Mouse (Mus musculus) megakaryocyte-erythroid progenitor cell, adult 5-6 weeks (primary cell): ENCODE results near the gene Tet2. TPM values are rescaled to one million over a fixed set of nuclear protein-coding genes. Genes with fewer than 3 reads are reported as not detected.
"Not testable (repeated sequence)": the region's sequence is repeated elsewhere in the genome, so short reads cannot be mapped to it uniquely, and the experiment has no call there.

Source experiments
- ATAC-seq: replicated peaks from 2 replicates; pipeline ENCODE4 v1.8.0; 2016; ENCODE audit warnings: mild to moderate bottlenecking, inconsistent platforms; ENCODE audit not compliant: severe bottlenecking, poor library complexity, low FRiP score, low TSS enrichment
- total RNA-seq, 2 experiments: library from RNA; stranded (forward) in 1 of 2; stranded (reverse) in 1 of 2; fragments of 200-1000, 215-1000 nt in 1 of 2; fragments of >200 nt in 1 of 2; fragmentation: Nextera tagmentation in 1 of 2; gene quantifications; 2 replicates each; pipeline ENCODE4 v1.2.3; 2014 to 2017

The Tet2 gene
- 35.1 and 38.7 TPM in 2 replicates for total RNA-seq (2014; fragmentation: Nextera tagmentation)
- 26.5 and 29.9 TPM in 2 replicates for total RNA-seq (2017)

DNA sequence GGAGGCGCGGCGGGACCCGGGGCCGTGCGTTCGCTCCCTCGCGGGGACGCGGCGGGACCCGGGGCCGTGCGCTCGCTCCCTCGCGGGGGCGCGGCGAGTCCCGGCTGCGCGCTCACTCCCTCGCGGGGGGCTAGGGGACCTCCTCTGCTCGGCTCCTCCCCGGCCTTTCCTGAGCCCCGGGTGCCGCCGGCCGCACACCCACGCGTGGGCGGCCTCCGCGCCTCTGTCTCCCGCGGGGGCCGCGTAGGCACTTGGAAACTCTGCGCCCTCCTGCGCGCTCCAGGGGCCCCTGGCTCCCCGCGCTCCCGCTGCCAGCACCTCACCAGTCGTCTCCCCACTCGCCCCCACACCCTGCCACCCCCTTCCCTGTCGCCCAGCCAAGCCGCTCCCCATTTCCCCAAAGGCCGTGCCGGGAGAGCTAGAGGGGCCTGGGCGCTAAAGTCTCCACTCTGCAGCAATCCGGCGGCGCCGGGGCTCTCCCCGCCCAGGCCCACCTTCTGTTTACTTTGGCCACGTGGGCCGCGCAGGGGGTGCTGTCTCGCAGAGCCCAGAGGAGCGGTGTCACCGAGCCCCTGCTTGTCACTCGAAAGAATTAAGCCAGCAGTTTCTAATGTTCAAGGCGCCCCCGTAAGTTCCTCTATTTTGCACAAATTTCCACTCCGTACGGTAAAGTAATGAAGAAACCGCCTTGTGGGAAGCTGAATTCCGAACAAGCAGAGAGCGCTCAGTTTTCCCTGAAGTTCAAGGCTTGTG, at the start of gene Tet2:
Gene Tet2, minus strand, starts transcription at position 589 of the 753 bp plus-strand sequence.
- ATAC-seq = peak; percentile 61

DNA sequence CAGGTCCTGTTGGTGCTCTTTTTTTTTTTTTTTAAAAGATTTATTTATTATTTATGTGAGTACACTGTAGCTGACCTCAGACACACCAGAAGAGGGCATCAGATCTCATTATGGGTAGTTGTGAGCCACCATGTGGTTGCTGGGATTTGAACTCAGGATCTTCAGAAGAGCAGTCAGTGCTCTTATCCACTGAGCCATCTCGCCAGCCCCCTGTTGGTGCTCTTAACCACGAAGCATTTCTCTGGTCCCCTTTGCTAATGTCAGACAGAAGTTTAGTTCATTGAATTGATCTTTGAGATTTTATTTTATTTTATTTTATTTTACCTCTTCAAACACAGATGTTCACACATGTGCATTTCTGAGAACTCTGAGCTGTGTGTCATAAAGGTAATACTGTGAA, 48.1 kb upstream of the Tet2 start:
- ATAC-seq = not testable (repeated sequence)

DNA sequence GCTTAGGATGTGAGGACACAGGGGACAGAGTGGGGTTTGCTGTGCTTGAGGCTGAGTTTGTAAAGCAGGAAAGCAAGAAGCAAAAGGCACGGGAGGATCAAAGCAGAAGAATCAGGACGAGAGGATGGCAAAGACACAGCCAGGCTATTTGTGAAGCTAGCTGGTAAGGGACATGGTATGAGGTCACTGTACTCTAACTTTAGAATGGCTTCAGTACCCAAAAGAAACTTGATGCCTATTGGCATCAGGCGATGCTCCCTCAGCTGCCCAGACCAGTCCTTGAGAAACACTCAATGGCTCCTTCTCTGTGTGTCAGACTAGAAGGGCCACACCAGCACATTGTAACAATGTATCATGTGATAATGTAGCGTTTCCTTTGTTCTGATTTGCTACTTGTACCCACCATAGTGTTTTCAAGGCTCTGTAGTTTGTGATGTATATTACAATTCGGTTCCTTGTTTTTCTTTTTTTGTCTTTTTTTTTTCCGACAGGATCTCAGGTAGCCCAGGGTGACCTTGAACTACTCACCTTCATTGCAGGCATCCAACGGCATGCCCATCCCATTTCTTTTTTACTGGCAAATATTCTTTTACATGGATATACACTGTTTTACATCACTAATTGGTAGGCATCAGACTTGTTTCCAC, 45.7 kb upstream of the Tet2 start:
- no peak for ATAC-seq

DNA sequence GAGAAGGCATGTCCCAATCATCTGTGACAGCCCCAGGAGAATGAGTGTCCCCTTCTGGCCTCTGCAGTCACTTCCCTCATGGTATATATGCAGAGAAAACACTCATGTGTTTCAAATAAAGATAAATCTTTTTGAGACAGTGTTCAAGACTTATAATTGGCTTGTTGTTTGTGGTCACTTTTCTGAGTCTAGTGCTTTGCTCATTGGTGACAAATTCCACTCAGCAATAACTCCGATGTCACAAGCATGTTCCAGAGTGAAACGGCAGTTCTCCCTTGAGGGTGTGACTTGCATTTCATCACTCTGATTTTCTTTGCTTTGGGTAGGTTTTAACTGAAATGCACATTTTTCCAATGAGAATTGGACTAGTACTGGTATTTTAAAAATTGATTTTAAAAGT, 40.1 kb upstream of the Tet2 start:
- no peak for ATAC-seq

DNA sequence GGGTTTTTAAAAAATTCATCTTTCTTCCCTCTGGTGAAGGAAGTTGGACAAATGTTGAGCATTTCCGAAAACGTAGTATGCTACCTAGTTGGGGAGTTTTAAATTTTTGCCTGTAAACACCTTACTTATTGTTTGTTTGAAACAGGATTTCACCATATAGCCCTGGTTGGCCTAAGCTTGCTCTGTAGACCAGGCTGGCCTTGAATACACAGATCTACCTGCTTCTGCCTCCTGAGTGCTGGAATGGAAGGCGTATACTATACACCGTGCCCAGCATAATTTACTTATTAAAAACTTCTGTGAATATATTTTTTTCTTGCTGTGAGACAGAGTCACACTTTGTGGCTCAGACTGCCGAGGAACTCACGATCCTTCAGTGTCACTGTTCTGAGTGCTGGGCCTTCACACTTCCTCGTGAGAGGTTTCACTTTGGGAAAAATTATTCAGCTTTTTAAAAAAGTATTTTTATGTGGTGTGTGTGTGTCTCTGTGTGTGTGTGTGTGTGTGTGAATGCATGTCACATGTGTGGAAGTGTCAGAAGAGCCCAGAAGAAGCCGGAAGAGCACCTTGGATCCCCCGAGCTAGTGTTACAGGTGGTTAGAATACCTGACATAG, 38.6 kb upstream of the Tet2 start:
- no peak for ATAC-seq

DNA sequence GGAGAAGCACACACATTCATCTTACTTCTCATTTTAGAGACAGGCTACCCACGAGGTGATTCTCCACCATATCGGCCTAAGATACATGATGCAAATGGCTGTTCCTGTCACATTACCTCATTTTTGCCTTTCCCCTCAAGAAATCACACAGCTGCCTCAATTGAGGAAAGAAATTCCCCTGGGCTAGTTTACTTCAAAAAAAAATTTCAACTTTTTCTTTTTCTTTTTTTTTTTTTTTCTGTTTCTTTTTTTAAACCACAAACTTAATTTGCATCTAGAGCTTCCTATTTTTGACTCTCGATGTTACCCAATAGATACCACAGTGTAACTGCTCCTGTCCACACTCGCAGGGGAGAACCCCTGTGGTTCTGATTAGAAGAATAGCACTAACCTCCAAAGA, 38.0 kb upstream of the Tet2 start:
- ATAC-seq = 0 out of 2 replicates have a peak, but pooled peaks have one; percentile 40

DNA sequence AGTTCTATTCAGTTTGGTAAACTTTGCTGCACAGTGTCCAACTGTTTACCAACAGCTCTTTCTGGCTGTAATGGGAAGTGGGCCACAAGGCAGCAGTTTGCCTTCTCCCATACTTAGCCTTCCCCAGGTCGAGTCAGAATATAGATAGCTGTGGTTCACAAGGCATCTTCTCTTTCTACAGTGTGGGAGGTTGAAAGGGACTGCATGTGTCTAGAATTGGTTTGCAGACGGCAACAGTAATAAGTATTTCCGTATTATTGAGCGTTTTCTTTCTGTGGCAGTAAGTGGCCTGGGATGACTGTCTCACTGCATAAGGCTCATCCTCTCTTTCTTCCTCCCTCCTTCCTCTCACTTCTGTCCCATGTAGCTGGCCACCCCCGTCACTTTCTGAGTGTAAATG, 37.2 kb upstream of the Tet2 start:
- ATAC-seq = no peak

DNA sequence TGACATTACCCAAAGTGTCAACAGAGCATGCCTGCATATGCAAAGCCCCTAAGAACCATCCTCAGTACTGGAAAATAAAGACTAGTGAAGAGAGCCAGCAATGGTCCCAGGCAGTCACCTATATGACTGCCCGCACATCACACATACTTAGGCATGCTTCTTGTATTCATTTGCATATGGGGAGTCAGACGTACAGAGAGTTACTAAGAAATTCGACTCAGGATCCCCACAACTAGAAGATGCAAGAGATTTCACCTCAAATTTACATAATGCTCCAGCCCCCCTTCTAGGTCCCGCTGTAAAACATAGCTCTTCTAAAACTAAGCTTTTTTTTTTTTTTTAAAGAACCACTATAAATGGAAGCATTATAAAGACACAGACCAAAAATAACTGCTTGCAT, 36.6 kb upstream of the Tet2 start:
- ATAC-seq = no peak

DNA sequence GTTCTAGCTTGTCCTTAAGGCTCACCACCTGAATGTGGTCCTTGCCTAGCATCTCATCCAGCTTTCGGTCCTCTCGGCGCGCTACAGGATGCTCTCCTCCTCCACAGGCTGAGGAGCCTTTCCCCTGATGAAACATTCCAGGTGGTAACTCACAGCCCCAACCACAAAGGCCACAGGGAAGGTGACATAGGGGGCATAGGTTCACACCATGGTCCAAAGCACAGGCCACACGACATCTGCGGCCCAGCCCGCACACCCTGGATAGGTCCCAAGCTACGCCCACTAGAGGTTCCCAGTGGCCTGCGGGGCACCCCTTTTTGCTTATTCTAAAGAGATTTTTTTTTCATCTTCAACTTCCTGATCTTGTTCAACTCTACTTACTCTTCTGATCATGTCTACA, 34.7 kb upstream of the Tet2 start:
- 0 out of 2 replicates have a peak, but pooled peaks have one; percentile 20 for ATAC-seq

DNA sequence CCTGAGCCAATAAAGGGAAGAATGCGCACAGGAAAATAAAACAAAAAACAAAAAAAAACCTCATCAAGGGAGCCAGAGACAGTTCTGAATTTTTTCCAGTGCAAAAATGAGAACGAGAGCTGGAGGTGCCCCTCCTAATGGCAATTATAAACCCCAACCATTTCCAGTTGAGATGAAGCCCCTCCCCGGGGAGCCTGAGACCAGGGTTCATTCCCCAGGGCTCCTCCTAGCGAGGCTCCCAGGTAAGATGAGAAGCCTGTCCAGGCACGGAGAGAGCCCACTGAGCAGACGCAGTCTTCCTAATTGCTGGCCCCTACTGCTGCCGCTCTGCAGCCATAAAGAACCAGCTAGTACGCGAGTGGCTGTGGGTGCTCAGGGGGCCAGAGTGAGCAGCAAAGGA, 34.2 kb upstream of the Tet2 start:
- ATAC-seq = no peak

DNA sequence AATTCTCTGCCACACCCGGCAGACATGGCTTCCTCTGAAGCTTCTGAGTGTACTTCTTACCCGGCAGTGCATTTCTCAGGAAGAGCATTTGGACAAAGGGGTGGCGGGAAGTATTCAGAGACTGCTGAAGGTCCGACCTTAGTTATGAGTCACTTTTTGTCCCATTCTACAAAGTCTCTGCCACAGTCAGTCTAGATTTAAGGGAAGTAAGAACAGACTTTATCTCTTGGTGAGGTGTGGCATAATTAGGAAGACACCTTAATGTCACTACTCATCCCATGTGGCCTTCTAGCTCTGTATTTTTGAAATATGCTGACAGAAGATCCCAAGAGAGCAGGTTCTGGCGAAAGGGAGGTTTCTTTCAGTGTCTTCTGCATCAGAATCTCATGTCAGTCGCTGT, 30.0 kb upstream of the Tet2 start:
- ATAC-seq = no peak

DNA sequence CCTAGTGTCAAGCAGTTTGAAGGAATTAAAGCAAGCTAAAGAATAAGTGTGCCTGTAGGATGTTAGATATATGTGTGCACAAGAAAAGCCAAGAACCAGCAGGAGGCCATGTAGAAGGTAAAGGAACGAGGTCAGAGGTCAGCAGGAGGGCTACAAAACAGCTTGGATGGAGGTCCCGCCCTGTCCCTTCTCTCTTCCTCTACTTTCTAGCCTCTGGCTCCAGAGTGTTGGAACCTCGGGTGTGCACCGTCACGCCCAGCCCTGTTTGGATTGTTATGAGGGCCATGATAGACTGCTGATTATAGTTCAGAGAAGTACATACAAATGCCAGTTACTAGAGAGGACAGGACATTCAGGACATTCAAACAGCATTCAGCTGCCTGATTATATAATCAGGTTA, 27.0 kb upstream of the Tet2 start:
- ATAC-seq = no peak

DNA sequence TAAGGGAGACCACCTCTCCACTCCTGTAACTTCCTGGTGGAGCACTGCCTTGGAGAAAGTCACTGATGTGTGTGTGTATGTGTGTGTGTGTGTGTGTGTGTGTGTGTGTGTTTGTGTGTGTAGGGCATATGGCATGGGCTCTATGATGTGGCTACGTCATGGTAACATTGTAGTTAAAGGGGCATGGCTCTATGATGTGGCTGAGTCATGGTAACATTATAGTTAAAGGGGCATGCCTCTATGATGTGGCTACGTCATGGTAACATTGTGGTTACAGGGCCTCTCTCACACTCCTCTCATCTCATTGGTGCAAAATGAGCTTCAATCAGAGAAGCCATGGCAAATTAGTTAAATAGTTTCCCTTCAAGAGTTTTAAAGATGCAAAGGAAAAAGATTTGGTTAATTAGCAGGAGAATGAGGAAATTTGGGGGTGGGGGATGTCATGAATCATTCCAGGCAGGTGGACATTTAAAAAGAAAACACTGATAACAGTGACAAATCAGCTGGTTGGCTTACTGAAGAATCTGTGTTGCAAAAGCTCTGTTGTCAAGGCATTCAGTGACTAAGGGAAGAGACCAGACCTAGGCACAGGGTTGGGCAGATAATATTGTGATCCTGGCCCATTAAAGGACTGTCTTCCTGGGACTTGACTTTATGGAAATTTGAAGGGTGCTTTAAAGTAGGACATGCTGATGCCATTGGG, 18.7 kb upstream of the Tet2 start:
- 0 out of 2 replicates have a peak, but pooled peaks have one; percentile 63 for ATAC-seq

DNA sequence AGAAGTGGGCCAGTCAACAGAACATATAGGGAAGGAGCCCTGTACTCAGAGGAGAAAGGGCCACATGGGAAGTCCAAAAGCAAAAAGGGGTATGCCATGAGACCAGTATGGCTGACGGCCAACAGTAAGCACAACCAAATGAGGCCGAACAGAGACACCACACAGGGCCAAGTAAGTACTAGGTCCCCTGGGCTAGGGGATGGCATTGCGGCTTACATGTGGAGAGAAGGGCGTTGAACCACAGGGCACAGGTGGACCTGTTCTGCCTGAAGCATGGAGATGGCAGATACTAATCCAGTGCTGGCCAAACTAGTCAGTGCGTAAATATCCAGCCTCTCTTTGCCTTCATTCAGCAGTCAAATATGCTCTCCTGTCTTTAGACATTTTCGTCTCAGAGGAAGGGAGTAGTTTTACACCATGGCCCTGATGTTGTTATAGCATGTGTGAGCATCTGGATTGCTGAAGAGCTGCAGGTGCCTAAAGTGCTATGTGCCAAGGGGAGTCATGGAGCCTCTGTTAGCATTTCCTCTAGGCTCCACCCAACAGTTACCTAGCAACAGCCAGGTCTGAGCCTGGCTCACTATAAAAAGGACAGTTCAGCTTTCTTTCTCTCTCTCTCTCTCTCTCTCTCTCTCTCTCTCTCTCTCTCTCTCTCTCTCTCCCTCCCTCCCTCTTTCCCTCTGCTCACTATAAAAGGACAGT, 14.6 kb upstream of the Tet2 start:
- ATAC-seq = no peak

DNA sequence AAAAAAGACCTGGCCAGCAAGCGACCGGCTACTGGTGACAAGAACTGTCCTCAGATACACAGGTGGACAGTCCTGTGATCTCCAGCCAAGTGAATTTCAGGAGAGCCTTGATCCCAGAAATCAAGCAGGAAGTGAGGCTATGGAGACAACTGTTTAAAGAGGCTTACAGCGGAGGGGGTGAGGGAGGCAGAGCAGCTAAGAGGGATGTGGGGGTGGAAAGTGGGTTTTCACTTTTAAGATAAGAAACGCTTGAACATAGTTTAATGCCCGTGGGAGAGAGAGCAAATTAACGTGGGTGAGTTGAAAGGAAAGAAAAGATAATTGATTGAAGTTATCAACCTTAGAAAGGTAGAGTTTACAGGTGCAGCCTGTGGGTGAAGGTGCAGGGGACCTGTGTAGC, 12.7 kb upstream of the Tet2 start:
- no peak for ATAC-seq

DNA sequence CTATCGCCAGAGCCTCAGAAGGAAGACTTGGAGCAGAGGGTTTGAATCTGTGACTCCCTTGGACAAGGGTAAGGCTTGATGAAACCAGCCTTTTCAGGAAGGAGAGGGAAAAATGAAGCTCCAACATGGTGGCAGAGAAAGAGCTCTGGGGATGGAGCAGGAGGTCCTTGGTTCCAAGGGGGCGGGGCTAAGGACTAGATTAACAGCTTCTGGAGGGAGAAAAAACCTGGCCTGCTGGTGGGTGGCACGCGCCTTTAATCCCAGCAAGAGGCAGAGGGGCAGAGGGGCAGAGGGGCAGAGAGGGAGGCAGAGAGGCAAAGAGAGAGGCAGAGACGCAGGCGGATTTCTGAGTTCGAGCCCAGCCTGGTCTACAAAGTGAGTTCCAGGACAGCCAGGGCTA, 12.2 kb upstream of the Tet2 start:
- ATAC-seq = no peak

DNA sequence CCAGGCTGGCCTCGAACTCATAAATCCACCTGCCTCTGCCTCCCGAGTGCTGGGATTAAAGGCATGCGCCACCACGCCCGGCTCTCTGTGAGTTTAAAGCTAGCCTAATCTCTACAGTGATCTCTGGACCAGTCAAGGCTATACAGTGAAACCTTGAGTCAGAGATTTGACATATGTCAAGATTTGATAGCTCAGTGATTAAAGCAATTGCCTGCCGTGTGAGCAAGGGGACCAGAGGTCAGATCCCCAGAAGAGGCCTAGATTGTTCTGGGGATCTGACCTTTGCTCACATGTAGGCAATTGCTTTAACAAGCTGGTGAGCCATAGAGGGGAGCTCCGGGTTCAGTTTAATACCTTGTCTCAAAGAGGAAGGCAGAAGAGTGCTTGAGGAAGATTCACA, 10.4 kb upstream of the Tet2 start:
- no peak for ATAC-seq

DNA sequence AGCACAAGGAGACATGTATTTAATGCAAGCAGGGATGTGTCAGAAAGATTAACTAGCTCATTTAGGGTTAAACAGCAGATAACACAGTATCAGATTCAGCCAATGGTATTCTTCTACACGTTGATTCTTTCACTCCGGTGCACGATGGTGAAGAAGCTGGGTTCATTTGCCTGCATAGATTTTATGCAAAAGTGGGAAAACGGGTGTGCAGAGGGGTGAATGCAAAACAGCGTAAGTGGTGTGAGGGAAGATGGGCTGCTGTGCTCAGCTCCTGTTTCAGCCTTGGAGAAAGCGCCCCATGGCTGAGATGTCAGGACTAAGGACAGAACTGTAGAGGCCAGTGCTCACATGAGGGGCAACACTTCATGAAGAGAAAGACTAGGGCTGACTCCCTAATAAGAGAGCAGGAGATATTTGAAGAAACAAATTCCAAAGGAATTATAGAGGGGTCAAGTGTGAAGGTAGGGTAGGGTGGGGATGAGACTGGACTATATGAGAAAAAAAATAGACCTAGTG, 9.7 kb upstream of the Tet2 start:
- ATAC-seq = no peak

DNA sequence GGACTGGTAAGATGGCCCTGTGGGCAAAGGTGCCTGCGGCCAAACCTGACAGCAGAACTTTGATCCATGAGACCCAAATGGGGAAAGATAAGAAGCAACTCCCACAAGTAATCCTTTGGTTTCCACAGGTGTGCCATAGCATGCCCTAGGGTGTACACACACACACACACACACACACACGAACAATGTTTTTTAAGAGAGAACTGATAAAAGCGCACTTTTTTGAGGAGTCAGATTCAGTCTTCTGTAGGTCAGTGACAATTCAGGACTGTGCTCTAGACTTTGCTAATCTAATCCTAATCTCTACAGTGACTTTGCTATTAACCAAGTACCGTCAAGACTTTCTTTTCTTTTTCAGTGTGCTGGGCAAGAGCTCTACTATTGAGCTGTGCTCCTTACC, 9.2 kb upstream of the Tet2 start:
- no peak for ATAC-seq
